Mouse (Mus musculus): ENCODE results near the gene Dgki. TPM values are rescaled to one million over a fixed set of nuclear protein-coding genes. Genes with fewer than 3 reads are reported as not detected.

Dgki gene
- polyA plus RNA-seq, 1 experiment from 2014 or later: 0.67 TPM

DNA sequence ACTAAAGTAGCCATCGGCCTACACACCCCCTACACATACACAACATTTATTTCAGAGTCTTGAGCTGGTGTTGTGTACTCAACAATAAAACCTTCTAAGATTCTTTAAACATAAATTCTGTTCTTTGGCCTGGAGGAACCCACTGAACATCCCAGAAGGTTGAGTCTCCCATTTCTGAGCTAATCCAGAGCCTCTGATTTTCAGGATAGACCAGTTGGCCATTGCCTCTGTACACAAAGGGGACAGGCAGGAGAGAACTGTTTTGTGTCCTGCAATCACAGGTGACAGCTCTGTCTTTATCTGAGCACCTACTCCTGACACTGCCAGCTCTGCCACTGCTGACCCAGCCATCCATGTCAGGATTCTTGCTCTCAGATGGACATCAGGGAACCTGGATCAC lies 8.8 kb downstream of the Dgki start:
- no peaks in the 10 kb centered on the region for H3K27me3 ChIP-seq (replicated peaks)
- no peaks in the 10 kb centered on the region for H3K4me1 ChIP-seq (replicated peaks)
- H3K4me2 ChIP-seq (replicated peaks): no peak overlapping the region
- WGBS: 90% methylated on average over 1 of the region's 1 CpGs
- H3K9ac ChIP-seq: no peak overlapping the region
- H3K27ac ChIP-seq: no peak overlapping the region
- H3K4me3 ChIP-seq (replicated peaks): no peak overlapping the region
- ATAC-seq: no peak
- H3K36me3 ChIP-seq: no peaks in the 10 kb centered on the region
- H3K9me3 ChIP-seq: no peaks in the 10 kb centered on the region

DNA sequence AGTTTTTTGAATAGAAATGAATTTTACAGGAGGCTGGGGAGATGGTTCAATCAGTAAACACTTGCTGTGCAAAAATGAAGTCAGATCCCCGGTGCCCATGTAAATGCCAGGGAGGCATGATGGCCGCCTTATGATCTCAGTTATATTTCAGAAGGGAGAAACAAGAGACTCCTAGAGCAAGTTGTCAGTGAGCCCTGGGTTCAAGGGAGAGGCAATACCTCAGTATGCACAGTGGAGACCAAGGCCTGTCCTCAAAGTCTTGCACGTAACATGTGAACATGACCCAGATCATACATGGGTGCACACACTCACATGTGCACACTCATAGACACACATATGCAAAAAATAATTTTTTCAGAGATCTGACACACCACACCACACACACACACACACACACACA lies 9.3 kb downstream of the Dgki start:
- ATAC-seq: no peak
- Histone ChIP-seq H3K9ac (no peak overlapping the region), H3K4me2 (replicated peaks) (no peak overlapping the region), H3K27me3 (replicated peaks) (no peaks in the 10 kb centered on the region), H3K9me3 (no peaks in the 10 kb centered on the region), H3K4me3 (replicated peaks) (no peak overlapping the region), H3K36me3 (no peaks in the 10 kb centered on the region), H3K27ac (no peak overlapping the region), H3K4me1 (replicated peaks) (no peaks in the 10 kb centered on the region)
- 97% methylated on average over 3 of the region's 3 CpGs for WGBS

DNA sequence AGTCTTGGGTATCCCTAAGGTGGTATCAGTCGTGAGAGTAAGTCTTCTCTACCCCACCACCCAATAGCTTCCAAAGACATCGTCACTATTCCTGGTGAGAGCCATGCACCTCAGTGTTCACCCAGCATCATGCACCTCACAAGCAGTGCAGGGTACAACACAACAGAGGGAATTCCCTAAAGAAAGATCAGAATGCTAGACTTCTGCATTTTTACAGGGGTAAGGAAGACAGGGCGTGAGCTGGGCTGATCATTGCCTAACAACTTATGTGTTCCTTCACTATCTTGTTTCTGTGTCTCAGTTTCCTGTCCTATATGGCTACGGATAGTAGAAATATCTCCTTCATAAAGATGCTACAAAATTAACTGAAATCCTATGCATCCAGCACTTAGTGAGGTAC lies 13.8 kb downstream of the Dgki start:
- no peaks in the 10 kb centered on the region for H3K36me3 ChIP-seq
- no peak overlapping the region for H3K4me2 ChIP-seq (replicated peaks)
- H3K27ac ChIP-seq: no peak overlapping the region
- no peaks in the 10 kb centered on the region for H3K27me3 ChIP-seq (replicated peaks)
- H3K9me3 ChIP-seq: no peaks in the 10 kb centered on the region
- H3K9ac ChIP-seq: no peak overlapping the region
- ATAC-seq: no peak
- WGBS: 86% methylated on average over 4 of the region's 4 CpGs
- no peak overlapping the region for H3K4me3 ChIP-seq (replicated peaks)
- H3K4me1 ChIP-seq (replicated peaks): no peaks in the 10 kb centered on the region

DNA sequence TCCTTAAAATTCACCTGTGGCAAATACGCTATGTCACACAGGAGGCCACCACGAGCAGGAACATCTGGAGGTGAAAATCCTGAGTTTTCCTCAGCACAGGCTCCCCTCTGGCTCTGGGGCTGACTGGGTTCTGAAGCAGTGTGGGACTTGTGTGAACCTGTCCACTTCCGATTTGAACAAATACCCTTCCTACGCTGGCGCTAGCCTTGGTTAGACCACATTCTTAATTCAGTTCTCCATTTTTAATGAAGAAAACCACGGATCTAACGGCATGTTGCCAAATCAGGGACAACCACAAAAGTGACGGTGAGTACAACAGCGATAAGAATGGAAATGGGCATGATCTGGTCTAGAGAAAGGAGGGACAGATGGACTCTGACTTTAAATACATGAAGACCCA lies 15.1 kb downstream of the Dgki start:
- Histone ChIP-seq H3K4me1 (replicated peaks) (no peaks in the 10 kb centered on the region), H3K27ac (no peak overlapping the region), H3K27me3 (replicated peaks) (no peaks in the 10 kb centered on the region), H3K36me3 (no peaks in the 10 kb centered on the region), H3K9ac (no peak overlapping the region), H3K9me3 (no peaks in the 10 kb centered on the region), H3K4me3 (replicated peaks) (no peak overlapping the region), H3K4me2 (replicated peaks) (no peak overlapping the region)
- ATAC-seq: no peak
- 92% methylated on average over 9 of the region's 9 CpGs for WGBS

DNA sequence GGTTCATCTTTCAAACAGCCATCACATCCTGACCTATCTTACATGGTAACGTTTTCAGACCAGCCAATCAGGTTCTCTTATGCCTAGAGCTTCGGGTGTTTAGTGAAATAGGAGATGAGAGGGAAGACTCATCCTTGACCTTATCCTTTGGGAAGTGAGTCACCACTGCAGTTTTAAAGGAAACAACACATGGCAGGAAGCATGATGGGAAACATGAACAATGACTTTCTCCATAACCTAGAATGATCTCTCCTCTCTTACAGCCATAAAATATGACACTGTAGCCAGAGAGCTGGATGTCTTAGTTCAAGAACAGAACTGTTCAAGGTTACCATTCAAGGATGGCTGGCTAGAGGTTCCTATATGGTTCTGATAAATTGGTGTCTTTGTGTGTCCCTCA lies 16.6 kb downstream of the Dgki start:
- no peaks in the 10 kb centered on the region for H3K36me3 ChIP-seq
- ATAC-seq: no peak
- no peak overlapping the region for H3K4me3 ChIP-seq (replicated peaks)
- no peaks in the 10 kb centered on the region for H3K4me1 ChIP-seq (replicated peaks)
- no peak overlapping the region for H3K27ac ChIP-seq
- H3K4me2 ChIP-seq (replicated peaks): no peak overlapping the region
- 34% methylated on average over 2 of the region's 2 CpGs for whole genome bisulfite sequencing
- H3K9me3 ChIP-seq: no peaks in the 10 kb centered on the region
- no peaks in the 10 kb centered on the region for H3K27me3 ChIP-seq (replicated peaks)
- no peak overlapping the region for H3K9ac ChIP-seq

DNA sequence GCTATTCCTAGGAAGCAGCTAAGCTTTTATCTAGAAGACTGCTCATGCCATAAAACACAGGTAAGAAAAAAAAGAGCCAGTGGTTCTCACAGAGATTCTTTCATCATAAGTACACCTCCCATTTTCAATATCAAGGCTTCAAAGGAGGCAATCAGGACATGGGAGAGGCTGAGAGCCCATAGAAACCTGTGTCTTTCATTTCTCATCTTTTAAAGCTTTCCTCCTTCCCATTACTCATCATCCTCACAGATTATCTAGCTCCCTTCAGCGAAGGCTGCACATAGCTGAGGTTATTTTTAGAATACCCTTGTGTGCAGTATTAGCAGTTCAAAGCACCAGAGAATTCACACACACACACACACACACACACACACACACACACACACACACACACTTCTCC lies 17.3 kb downstream of the Dgki start:
- Histone ChIP-seq H3K27ac (no peak overlapping the region), H3K27me3 (replicated peaks) (no peaks in the 10 kb centered on the region), H3K4me2 (replicated peaks) (no peak overlapping the region), H3K9me3 (no peaks in the 10 kb centered on the region), H3K36me3 (no peaks in the 10 kb centered on the region), H3K9ac (no peak overlapping the region), H3K4me1 (replicated peaks) (no peaks in the 10 kb centered on the region), H3K4me3 (replicated peaks) (no peak overlapping the region)
- ATAC-seq: no peak
- 43% methylated on average over 1 of the region's 1 CpGs for WGBS

DNA sequence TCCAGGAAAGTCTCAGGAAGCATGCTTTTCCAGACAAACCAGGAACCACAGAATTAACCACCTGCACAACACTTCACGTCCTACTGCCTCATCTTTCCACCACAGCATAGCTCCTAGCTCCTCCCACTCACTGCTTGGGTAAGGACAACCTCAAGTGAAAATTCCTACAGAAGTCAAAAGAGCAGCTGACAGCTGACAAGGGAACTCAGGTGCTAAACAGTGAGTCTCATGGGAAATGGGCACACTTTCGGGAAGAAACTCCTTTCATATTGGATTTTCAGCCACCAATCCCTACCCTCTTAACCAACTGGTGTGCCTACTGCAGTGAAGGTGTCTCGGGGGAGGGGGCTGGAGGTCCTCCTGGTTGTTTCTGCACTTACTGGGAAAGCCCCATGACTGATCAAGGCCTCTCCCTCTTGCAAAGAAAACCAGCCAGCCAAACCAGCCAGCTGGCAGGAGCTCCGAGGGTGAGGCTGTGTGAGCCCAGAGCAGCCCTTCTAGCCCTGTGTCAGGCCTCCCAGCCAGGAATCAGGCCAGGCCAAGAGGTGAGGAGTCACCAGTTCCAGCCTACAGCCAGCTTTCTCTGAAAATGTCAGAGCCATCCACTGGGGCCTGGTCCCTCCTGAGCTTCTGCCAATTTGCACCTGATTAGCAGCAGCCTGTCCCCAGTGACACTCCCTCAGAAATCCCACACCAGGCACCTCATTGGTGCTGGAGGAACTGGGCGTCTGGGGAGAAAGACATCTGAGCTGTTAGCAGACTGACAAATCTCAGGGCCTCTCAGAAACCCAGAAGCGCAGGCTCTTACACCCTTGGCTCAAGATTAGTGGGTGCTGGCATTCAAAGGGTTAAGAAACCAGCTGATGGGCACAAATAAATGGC lies 22.9 kb downstream of the Dgki start:
- no peak overlapping the region for H3K4me3 ChIP-seq (replicated peaks)
- ATAC-seq: no peak

DNA sequence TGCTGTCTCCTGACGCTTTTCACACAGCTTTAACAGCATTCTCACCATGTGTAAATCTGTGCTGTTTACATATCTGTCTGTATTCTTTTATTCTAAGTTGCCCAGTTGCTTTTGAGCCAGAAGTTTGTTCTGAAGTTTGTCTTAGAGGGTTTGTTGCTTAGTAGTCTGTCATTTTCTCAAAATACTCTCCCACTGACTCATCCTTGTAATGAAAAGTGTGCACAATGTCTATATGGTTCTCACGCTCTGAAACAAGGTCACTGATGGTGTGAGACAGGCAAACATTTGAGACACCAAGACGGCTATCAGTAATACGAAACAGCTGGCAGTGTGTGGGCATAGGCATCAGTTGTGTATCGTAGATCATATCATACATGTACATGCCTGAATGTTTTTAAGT lies 23.8 kb downstream of the Dgki start:
- Histone ChIP-seq H3K4me1 (replicated peaks) (no peaks in the 10 kb centered on the region), H3K9ac (no peak overlapping the region), H3K27ac (no peak overlapping the region), H3K4me3 (replicated peaks) (no peak overlapping the region), H3K36me3 (no peaks in the 10 kb centered on the region), H3K4me2 (replicated peaks) (no peak overlapping the region), H3K9me3 (no peaks in the 10 kb centered on the region), H3K27me3 (replicated peaks) (no peaks in the 10 kb centered on the region)
- WGBS: 59% methylated on average over 5 of the region's 5 CpGs
- ATAC-seq: no peak

More for the DNA sequence above, 22.9 kb downstream of the Dgki start:
- H3K27ac ChIP-seq: no peak overlapping the region
- no peaks in the 10 kb centered on the region for H3K27me3 ChIP-seq (replicated peaks)
- H3K36me3 ChIP-seq: no peaks in the 10 kb centered on the region
- H3K4me2 ChIP-seq (replicated peaks): no peak overlapping the region
- 53% methylated on average over 6 of the region's 6 CpGs for WGBS
- no peak overlapping the region for H3K9ac ChIP-seq
- no peaks in the 10 kb centered on the region for H3K9me3 ChIP-seq
- no peaks in the 10 kb centered on the region for H3K4me1 ChIP-seq (replicated peaks)

DNA sequence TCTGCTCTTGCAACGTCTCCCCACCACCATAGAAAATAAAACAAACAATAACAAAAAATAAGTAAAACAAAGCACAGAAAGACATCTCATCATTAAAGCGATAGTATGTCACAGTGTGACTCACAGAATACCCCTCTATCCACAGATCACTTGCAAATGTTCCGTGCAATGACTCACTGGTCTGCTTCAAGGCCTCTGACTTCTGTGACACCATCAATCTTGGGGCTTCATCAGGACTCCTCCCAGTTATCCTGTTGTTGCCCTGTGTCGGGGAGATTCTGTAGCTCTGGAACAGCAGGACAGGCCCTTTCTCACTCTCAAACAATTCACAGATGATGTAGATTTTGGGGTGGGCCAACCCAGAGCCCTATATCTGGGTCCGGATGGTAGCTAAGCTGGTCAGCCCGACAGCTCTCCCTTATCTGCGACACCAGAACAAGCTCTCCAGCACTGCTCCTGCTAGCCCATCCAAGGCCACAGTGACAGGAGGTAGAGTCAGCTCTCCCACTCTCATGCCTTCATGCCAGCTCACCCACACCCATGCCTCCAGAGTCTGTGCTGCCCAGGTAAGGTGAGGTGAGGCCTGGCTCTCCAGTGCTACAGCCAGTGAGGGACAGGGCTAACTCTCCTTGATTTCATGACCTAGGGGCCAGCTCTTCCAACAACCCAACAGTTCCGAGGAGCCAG lies 28.9 kb downstream of the Dgki start:
- H3K27me3 ChIP-seq (replicated peaks): no peaks in the 10 kb centered on the region
- no peak for ATAC-seq
- no peak overlapping the region for H3K27ac ChIP-seq
- H3K4me2 ChIP-seq (replicated peaks): no peak overlapping the region
- no peak overlapping the region for H3K4me3 ChIP-seq (replicated peaks)
- WGBS: 71% methylated on average over 8 of the region's 8 CpGs
- H3K9ac ChIP-seq: no peak overlapping the region
- no peaks in the 10 kb centered on the region for H3K9me3 ChIP-seq
- no peaks in the 10 kb centered on the region for H3K36me3 ChIP-seq
- no peaks in the 10 kb centered on the region for H3K4me1 ChIP-seq (replicated peaks)

DNA sequence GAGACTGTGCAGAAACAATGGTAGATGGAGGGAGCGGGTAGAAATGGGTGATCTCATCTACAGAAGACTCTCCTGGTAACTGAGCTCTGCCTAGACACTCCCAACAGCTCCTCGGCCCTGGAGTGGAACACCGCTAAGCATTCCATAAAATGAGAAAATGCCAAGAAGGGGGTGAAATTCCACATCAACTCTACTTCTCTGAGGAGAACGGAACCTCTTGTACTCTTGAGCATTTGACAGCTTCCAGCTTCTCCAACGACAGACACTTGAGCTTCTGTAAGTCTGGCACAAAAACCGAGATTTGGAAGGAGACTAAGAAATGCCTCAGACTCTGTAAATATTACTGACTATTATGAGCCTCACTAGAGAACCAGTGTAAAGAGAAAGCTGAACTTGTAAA lies 31.4 kb downstream of the Dgki start:
- ATAC-seq: no peak
- H3K4me1 ChIP-seq (replicated peaks): no peaks in the 10 kb centered on the region
- 0 out of 2 replicates have a peak overlapping the region, but pooled peaks have one; percentile 2 for H3K27ac ChIP-seq
- H3K4me3 ChIP-seq (replicated peaks): no peak overlapping the region
- WGBS: 51% methylated on average over 6 of the region's 6 CpGs
- H3K9ac ChIP-seq: no peak overlapping the region
- no peaks in the 10 kb centered on the region for H3K27me3 ChIP-seq (replicated peaks)
- no peaks in the 10 kb centered on the region for H3K36me3 ChIP-seq
- no peaks in the 10 kb centered on the region for H3K9me3 ChIP-seq
- no peak overlapping the region for H3K4me2 ChIP-seq (replicated peaks)

DNA sequence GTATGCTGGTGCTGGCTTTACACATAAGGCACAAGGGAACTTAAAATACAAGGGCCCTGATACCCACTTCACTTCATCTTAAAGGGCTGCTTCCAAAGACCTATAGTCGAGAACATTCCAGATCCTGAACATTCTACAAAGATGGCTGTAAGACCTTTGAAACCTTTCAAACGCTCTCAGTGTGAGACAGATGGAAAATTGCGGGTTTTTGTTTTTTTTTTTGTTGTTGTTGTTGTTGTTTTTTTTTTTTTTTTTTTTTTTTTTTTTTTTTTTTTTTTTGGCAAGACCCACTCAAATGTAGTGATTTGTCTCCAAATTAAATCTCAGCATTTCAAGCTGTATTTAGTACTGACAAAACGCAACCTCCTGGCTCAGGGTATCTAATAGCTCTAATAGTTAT lies 32.0 kb downstream of the Dgki start:
- no peak overlapping the region for H3K4me3 ChIP-seq (replicated peaks)
- 92% methylated on average over 4 of the region's 4 CpGs for WGBS
- no peak overlapping the region for H3K9ac ChIP-seq
- H3K4me1 ChIP-seq (replicated peaks): no peaks in the 10 kb centered on the region
- H3K9me3 ChIP-seq: no peaks in the 10 kb centered on the region
- H3K27me3 ChIP-seq (replicated peaks): no peaks in the 10 kb centered on the region
- no peak for ATAC-seq
- no peak overlapping the region for H3K4me2 ChIP-seq (replicated peaks)
- no peak overlapping the region for H3K27ac ChIP-seq
- H3K36me3 ChIP-seq: no peaks in the 10 kb centered on the region

DNA sequence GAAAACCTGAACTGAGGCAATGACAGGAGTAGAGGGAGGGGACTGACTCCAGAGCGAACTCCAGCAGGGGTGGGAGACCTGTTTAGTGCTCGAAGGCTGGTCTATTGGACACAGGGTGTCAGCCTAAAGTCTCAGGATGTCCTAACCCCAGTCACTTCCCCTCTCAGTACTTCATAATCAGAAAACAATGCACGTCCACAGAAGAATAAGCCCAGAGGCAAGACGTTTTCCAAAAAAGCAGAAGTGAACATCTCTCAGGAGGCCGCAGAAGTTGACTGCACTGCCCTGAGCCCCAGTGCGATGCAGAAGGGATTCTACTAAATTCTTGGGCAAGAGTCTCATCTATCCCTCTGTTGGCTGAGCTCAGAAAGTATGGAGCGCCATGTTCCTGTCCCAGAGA lies 37.5 kb downstream of the Dgki start:
- H3K9me3 ChIP-seq: no peaks in the 10 kb centered on the region
- H3K36me3 ChIP-seq: no peaks in the 10 kb centered on the region
- no peak overlapping the region for H3K4me2 ChIP-seq (replicated peaks)
- H3K4me1 ChIP-seq (replicated peaks): no peaks in the 10 kb centered on the region
- 78% methylated on average over 7 of the region's 7 CpGs for WGBS
- no peak overlapping the region for H3K27ac ChIP-seq
- H3K4me3 ChIP-seq (replicated peaks): no peak overlapping the region
- no peaks in the 10 kb centered on the region for H3K27me3 ChIP-seq (replicated peaks)
- no peak for ATAC-seq
- H3K9ac ChIP-seq: no peak overlapping the region
